Mouse (Mus musculus): ENCODE data around the gene Wfdc18.

DNA sequence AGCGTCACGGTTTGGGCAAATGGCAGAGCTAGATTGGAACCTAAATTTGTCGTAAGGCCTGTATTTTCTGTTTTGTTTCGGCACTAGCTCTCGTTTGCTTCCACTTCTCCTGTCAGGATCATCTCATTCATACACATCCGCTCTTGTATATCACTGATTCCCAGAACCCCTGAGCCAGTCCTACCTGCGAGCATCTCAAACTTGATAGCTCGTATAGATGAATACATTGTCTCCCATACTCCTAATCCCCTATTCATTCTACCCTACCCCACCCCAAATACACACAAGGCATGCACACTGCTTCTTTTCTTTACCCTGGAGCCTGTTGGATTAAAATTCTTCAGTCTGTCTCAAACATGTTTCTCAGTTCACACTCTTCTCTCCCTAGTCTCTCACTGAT is 45.4 kb downstream of the Wfdc18 start:
- TF ChIP-seq EP300 (IDR thresholded peaks at IDR 0.05; ENCODE audit: insufficient read depth, low read depth, low read length) (no peak), POLR2A (IDR thresholded peaks at IDR 0.05; ENCODE audit: insufficient read depth, low read length) (no peak), CTCF (IDR thresholded peaks at IDR 0.05; ENCODE audit: low read depth, low read length) (no peak)
